Mouse (Mus musculus) cerebellum, adult 11 months (tissue): ENCODE data around the gene Dynlt1b.
"Not testable (repeated sequence)": the region's sequence is repeated elsewhere in the genome, so short reads cannot be mapped to it uniquely, and the experiment has no call there.

Experiments used
- DNase-seq: peaks from one replicate; pipeline ENCODE4 v3.0.0; 2022

Dynlt1b gene

DNA sequence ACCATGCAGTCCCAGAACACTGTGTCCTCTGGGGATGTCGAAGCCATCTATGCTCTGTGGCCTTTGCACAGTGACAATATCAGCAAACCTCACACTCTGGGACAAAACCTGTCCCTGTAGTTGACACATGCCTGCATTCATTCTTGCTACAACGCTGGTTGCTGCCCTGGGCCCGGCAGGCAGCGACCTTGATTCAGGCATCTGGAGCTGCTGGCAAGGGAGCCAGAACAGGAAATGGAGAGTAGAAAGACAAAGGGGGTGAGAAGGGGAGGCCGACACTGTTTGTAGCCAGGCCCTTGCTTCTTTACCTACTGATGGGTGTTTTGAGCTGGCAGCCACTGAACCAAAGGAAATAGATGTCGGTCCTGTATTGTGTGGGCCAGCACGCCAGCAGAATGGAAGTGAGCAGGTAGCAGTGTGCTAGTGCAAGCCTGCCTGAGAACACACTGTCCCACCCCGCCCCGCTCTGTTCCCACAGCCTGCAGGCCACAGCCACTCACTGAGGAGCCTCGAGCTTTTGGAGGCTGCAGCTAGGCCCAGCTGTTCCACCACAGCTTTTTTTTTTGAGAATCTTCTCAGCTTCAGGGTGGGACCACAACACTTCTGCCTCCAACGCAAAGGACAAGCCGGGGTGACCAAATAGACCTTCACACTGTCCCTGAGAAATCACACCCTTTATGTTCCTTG is 5.5 kb upstream of the Dynlt1b start:
- DNase-seq = not testable (repeated sequence)

DNA sequence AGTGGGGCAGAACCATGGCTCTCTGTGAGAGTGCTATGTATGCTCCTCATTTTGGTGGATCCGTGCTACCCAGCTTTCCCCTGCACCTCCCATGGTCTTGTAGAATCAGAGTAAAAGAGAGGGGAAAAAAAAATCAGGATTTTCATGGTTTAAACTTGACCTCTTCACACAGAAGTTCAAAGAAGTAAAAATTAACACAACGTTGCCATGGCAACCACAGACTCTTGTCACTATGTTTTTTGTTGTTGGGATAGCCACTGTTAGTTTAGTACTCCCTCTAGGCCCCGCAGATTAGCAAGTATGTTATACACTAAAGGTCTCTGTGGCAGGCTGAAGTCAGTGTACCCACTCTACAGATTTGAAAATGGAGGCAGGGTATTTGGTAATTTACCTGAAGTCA is 4.6 kb upstream of the Dynlt1b start:
- DNase-seq = not testable (repeated sequence)

DNA sequence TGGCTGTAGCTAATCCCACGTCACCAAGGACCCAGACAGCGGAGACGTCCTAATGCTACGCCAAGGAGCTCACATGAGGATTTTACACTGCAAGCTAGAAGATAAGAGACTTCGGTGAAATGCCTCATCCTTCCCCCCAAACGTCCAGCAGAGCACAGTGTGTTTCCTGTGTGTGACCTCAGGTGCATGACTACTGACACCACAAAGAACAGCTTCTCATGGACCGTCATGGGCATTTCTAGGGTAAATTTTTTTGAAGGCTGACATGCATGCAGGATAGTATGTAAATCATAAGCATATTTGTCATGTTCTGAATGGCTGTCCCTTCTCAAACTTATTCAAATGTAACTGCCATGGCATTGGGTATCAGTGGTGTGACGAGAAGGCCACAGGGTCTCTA is 3.0 kb upstream of the Dynlt1b start:
- DNase-seq = not testable (repeated sequence)

GRCm38 (mm10) chr17:6428926-6429325 is 986 bp upstream of the Dynlt1b start:
- not testable (repeated sequence) for DNase-seq

DNA sequence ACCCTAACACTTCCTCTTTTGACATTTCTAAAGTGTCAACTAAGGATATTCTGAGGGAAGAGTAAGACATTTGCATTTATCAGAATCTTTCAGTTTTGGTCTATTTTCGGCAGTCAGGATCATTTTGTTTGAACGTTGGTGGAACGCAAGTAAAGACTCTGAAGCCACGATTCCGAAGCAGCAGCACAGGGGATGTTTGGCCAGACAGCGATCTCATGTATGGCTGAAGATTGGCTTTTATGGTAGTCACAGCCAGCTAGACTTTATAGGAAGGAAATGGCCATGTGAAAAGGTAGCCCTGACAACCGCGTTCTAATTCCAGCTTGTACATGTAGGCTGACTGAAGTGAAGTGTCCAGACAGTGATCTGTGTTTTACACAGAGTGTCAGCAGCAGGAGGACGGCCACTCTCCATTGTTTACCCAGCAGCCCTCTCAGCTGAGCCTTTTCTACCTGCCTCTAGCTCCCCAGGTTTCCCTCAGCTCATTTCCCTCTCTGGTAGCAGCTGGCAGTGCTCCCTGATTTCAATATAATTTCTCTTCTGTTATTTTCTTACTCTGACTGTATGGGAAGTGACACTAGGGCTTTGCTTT is 594 bp downstream of the Dynlt1b start:
- not testable (repeated sequence) for DNase-seq

DNA sequence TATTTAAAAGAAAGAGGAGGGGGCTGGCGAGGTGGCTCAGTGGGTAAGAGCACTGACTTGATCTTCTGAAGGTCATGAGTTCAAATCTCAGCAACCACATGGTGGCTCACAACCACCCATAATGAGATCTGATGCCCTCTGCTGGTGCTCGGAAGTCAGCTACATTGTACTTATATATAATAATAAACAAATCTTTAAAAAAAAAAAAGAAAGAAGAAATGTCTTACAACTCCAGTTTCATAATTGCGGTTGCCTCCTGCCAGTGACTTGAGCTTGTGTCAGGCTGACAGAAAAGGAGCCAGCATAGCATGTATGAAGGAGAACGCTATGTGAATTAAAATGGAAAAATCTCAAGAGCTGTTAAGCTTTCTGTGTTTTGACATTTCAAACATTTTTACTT is 2.5 kb downstream of the Dynlt1b start:
- DNase-seq = not testable (repeated sequence)

DNA sequence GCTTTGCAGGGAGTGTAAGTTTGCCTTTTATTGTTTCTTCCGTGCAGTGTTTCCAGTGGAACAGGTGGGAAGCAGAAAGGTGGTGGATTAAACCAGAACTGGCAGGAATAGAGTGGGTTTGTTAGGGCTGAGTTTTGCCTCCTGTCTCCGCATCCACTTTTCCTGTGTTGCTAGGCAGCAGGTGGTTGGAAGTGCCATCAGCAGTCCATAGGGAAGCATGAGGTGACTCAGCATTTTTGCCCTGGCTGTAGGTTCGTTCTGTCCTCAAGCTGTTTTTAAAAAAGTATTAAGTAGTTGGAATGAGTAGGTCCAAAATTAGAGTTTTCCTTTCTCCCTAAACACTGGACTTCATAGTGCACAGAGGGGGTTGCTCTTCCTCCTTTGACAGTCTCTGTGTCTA is 3.8 kb downstream of the Dynlt1b start:
- DNase-seq = not testable (repeated sequence)

DNA sequence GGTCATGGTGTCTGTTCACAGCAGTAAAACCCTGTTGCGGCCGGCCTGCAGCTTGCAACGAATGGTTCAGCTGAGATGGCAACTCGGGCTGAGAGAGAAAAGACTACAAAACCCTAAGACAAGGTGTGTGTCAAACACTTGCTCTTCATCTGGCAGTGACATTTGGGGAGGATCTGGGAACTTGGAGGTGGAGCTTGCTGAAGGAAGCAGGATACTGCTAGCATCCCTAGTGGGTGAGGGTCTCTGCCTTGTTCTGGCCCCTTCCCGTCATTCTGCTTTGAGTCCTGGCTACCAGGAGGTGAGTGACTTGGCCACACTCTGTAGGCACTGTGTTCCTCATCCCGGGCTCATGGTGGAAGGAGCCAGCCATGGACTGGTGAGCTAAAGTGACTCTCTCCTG is 8.2 kb downstream of the Dynlt1b start:
- DNase-seq = not testable (repeated sequence)

GRCm38 (mm10) chr17:6439913-6440312 is 10.0 kb downstream of the Dynlt1b start:
- not testable (repeated sequence) for DNase-seq

DNA sequence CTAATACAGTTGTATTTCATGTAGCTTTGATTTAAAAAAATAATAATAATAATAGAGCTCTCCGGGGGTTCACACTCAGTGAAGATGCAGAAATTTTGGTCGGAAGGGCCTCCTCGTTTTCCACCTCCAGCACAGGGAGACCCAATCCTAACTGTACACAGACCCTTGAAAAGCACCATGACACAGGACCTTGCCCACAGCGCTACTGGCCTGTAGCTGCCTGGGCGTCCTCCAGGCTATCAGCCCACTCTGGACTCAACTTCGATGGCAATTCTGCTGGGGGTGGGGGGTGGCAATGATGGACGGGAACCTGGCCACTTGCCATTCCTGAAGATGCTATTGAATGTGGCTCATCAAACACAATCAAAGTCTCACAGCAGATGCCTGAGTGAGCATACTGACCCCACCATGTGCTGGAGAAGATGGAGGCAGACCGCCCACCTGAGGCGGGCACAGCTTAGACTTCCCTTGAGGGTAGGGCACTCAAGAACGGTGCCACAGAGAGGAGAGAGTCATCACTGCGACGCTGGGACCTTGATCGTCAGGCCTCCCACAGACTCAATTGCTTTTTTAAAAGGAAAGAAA is 10.7 kb downstream of the Dynlt1b start:
- not testable (repeated sequence) for DNase-seq

- DNase-seq = not testable (repeated sequence)
Measured at GRCm38 (mm10) chr17:6441254-6441653, 11.3 kb downstream of the Dynlt1b start.

GRCm38 (mm10) chr17:6442513-6442912 is 12.6 kb downstream of the Dynlt1b start:
- not testable (repeated sequence) for DNase-seq

DNA sequence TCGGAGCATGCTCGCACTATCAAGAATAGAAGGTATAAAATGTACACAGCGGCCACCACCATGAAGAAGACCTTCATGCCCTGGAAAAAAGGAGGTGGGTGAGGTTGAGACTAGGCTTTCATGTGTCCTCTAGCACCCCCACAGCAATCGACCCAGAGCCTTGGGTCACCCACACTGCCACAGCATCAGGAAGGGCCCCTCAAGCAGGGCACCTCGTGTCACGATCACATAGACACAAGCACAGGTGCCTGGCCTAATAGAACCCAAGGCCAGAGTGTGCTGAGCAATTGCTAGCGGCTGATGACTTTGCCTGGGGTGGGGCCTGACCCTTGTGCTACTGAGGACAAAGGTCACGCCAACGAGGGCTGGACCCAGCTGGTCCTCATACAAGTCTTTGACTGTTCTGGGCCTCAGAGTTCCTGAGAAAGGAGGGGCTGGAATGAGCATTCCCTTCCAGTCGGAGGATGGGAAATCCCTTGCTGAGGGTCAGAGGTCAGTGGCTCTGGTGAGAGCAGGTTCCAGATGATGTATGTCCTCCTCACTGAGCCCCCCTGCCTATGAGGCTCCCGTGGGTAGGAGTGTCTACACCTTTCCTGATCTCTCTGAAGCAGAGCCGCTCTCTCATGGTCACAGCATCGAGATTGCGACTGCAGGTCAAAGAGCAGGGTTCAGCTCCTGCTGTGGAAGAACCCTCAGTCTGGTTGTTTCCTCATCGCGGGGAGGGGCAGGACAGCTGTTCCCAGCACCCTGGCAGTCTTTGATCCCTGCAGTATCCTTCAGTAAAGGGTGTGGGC is 16.1 kb downstream of the Dynlt1b start:
- DNase-seq = not testable (repeated sequence)

DNA sequence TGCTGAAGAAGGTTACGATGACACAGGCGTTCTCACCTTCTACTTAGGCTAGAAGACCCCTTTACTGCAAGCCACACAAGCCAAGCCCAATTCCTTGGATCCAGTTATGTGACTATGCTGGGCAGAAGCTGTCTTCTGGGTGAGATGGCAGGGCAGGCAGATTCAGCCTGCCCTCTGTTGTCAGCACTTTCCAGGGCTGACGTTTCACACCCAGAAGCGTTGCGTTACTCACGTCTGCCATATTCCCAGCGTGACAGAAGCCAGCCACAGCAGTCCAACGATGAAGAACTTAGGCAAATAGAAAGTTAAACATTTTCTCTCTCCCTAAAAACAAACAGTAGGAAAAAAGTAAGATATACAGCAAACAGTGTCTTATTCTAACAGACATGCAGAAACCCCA is 18.4 kb downstream of the Dynlt1b start:
- DNase-seq = peak; percentile 54

- DNase-seq = peak; percentile 63
Measured at GRCm38 (mm10) chr17:6449166-6449565, 19.3 kb downstream of the Dynlt1b start.

GRCm38 (mm10) chr17:6451205-6451604 is 21.3 kb downstream of the Dynlt1b start:
- not testable (repeated sequence) for DNase-seq

GRCm38 (mm10) chr17:6452689-6453088 is 22.8 kb downstream of the Dynlt1b start:
- not testable (repeated sequence) for DNase-seq

DNA sequence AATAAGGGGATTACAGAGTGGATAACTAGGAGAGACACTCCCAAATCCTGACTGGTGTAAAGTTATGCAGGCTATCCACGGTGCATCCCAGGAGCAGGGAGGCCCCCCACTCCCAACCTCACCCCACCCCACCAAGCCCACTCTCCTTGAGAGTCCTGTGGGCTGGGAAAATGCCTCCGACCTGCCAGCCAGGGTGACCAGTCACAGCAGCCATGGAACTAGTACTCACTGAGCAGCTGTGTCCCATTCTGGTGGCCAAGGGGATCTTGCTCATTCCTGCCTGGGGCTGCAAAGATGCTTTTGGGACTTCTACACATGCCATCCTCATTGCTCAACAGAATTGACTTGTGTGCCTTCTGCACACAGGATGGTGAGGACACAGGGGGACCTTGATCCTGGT is 24.8 kb downstream of the Dynlt1b start:
- not testable (repeated sequence) for DNase-seq

GRCm38 (mm10) chr17:6455883-6456282 is 26.0 kb downstream of the Dynlt1b start:
- DNase-seq = not testable (repeated sequence)

DNA sequence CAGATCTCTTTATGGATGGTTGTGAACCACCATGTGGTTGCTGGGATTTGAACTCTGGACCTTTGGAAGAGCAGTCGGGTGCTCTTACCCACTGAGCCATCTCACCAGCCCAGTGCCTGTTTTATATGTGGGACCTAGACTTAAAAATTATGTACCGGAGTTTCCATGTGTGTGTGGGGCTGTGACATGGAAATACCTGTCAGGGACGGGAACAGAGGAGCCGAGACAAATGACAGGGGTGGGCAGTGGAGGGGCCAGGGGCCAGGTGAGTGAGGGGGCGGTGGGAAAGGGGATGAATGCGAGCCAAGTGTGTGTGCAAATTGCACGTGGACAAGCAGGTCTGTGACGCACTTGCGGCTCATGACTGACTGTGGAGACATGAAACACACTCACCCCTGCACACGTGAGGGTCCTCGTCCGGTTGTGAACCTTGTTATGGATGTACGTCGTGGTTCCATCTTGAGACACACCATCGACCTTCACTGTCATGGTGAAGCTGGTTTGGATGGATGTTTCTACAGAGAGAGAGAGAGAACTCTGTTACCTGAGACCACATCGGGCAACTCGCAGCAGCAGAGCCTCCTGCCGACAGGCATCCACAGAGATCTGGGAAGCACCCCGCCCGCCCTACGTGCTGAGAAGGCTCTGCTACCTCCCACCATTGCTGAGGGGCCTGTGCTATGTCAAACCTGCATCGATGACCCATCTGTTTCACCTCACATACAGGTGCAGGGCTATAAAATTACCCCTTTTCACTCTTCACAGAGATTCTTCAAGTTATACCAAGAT is 26.9 kb downstream of the Dynlt1b start:
- not testable (repeated sequence) for DNase-seq

- not testable (repeated sequence) for DNase-seq
Measured at GRCm38 (mm10) chr17:6461083-6461595, 31.2 kb downstream of the Dynlt1b start.

GRCm38 (mm10) chr17:6465735-6466134 is 35.8 kb downstream of the Dynlt1b start:
- not testable (repeated sequence) for DNase-seq
